Mouse (Mus musculus): Measurements from ENCODE around the gene Gtf2a1l.

GRCm38 (mm10) chr17:88641012-88641411 is 27.4 kb upstream of the Gtf2a1l start:
- no peak for TF ChIP-seq POLR2A (IDR thresholded peaks at IDR 0.05; ENCODE audit: insufficient read depth, low read depth, low read length)
- 0 out of 2 replicates have a peak, but pooled peaks have one; percentile 48 for TF ChIP-seq EP300 (IDR thresholded peaks at IDR 0.05; ENCODE audit: insufficient read depth, low read depth, low read length)
- peak; percentile 93 for TF ChIP-seq CTCF (IDR thresholded peaks at IDR 0.05)

All from heart, adult 2 months (tissue).